Mouse (Mus musculus) hindbrain, embryonic 14.5 days (tissue): ENCODE measurements around the gene Gm21833. TPM values are rescaled to one million over a fixed set of nuclear protein-coding genes. Genes with fewer than 3 reads are reported as not detected.
"Not testable (repeated sequence)": the region's sequence is repeated elsewhere in the genome, so short reads cannot be mapped to it uniquely, and the experiment has no call there.

ENCODE experiments used
- ATAC-seq: fragments of 200-750 bp; cut with Nextera tagmentation; 2 replicates; pipeline ENCODE4 v1.8.0; 2017; ENCODE audit warnings: moderate number of reproducible peaks, mild to moderate bottlenecking, moderate TSS enrichment, moderate library complexity; ENCODE audit not compliant: low FRiP score
- DNase-seq: peaks from one replicate; pipeline ENCODE4 v3.0.0-alpha.2; 2015; ENCODE audit warnings: low spot score
- H3K27ac ChIP-seq: fragments of 300-500 bp; sonication (generic); 2 replicates; pipeline ENCODE4 v1.5.1; 2014; ENCODE audit warnings: mild to moderate bottlenecking, moderate library complexity
- H3K27me3 ChIP-seq: fragments of 300-500 bp; sonication (generic); 2 replicates; pipeline ENCODE4 v1.6.1; 2014; ENCODE audit warnings: mild to moderate bottlenecking, low read length, mixed read lengths; ENCODE audit not compliant: control insufficient read depth, insufficient read depth
- H3K36me3 ChIP-seq: fragments of 300-500 bp; sonication (generic); replicated peaks from 2 replicates; pipeline ENCODE4 v1.6.1; 2014; ENCODE audit not compliant: control insufficient read depth, insufficient read depth
- H3K4me1 ChIP-seq: fragments of 300-500 bp; sonication (generic); replicated peaks from 2 replicates; pipeline ENCODE4 v1.6.1; 2014; ENCODE audit warnings: antibody characterized with exemption, low read length, mixed read lengths; ENCODE audit not compliant: control insufficient read depth, insufficient read depth
- H3K4me2 ChIP-seq: fragments of 300-500 bp; sonication (generic); replicated peaks from 2 replicates; pipeline ENCODE4 v1.6.1; 2014; ENCODE audit warnings: mild to moderate bottlenecking, moderate library complexity
- H3K4me3 ChIP-seq: fragments of 300-500 bp; sonication (generic); replicated peaks from 2 replicates; pipeline ENCODE4 v1.5.1; 2014; ENCODE audit warnings: mild to moderate bottlenecking, low read length
- H3K9ac ChIP-seq: fragments of 300-500 bp; sonication (generic); 2 replicates; pipeline ENCODE4 v1.6.1; 2014
- H3K9me3 ChIP-seq: fragments of 300-500 bp; sonication (generic); 2 replicates; pipeline ENCODE4 v1.6.1; 2016; ENCODE audit warnings: low read length; ENCODE audit not compliant: control insufficient read depth
- WGBS: fragments of 180-500 bp; shearing (Covaris S2); extraction: QIAGEN DNeasy Blood & Tissue Kit; methylation state at CpG from one replicate; pipeline ENCODE4 v1.1.7; 2014; 5-methylcytosine and 5-hydroxymethylcytosine counted together
- polyA plus RNA-seq: library from polyadenylated mRNA; unstranded; fragments of >200 nt; fragmentation: Nextera tagmentation; extraction: Ambion mirVana; gene quantifications from 2 replicates; pipeline ENCODE4 v1.2.1, GENCODE M21; 2014

The Gm21833 gene
- polyA plus RNA-seq = not detected in 2 replicates

- H3K9ac ChIP-seq, H3K4me1 ChIP-seq, H3K4me2 ChIP-seq, DNase-seq, H3K27me3 ChIP-seq, ATAC-seq, H3K9me3 ChIP-seq, H3K36me3 ChIP-seq, H3K4me3 ChIP-seq, H3K27ac ChIP-seq: not testable (repeated sequence)
- 88% methylated on average over 2 of the region's 2 CpGs for WGBS
These were observed at the start of gene Gm21833 for GRCm38 (mm10) chr16:82828082-82828481. TSS of gene Gm21833 (plus strand) at chr16:82828382.

DNA sequence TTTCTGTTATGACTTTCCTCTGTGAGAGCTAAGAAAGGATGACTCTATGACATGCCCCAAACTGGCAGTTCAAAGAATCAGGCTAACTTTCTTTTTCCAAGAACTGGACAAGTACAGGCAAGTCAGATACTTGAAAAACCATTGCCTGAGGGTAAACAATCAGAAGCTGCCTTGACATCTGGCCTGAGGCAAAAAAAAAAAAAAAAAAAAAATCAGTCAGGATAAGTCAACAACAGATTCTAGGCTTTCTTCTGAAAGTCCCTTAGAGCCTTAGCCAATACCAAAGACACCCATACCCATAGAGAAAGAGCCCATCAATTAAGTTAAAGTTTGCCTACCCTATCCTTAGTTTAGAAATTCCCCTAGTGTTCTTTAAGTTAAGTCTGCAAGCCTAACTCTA lies 38.7 kb upstream of the Gm21833 start:
- Histone ChIP-seq H3K9ac (no peak overlapping the region), H3K27ac (no peak overlapping the region), H3K4me2 (no peak overlapping the region), H3K4me3 (no peak overlapping the region), H3K36me3 (no peaks in the 10 kb centered on the region), H3K27me3 (no peaks in the 10 kb centered on the region), H3K4me1 (no peaks in the 10 kb centered on the region), H3K9me3 (no peaks in the 10 kb centered on the region)
- ATAC-seq (no peak), DNase-seq (no peak)

DNA sequence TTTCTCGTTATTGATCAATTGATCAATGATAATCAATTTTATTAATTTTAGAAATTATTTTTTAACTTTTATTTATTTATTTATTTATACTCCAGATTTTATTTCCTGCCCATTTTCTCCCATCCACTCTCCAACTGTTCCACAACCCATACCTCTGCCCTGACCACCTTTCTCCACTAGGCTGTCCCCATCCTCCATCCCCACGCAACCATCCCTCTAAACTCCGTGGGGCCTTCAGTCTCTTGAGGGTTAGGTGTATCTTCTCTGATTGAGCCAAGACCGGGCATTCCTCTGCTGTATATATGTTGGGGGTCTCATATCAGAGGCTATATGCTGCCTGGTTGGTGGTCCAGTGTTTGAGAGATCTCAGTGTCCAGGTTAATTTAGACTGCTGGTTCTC lies 31.7 kb upstream of the Gm21833 start:
- no peaks in the 10 kb centered on the region for H3K27me3 ChIP-seq
- WGBS = 89% methylated on average over 4 of the region's 4 CpGs
- no peak for DNase-seq
- H3K4me3 ChIP-seq = no peak overlapping the region
- ATAC-seq = no peak
- no peaks in the 10 kb centered on the region for H3K4me1 ChIP-seq
- no peaks in the 10 kb centered on the region for H3K9me3 ChIP-seq
- H3K36me3 ChIP-seq = no peaks in the 10 kb centered on the region
- no peak overlapping the region for H3K27ac ChIP-seq
- H3K9ac ChIP-seq = no peak overlapping the region
- no peak overlapping the region for H3K4me2 ChIP-seq

DNA sequence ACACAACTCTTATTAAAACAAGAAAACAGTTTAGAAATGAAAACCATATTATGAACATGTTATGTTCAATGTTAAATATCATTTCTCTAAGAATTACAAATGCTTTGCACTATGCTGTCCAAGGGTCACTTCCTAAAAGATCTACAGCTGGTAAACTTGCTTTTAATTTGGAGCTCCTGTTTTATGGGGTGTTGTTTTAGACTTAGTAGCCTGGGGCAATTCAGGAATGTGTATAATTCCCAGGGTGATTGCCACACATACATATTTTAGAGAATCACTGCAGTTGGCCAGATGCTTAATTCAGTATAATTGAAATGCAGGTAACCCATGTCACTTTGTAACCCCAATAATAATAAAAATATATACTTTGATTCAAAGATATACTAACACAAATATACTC lies 12.9 kb upstream of the Gm21833 start:
- Histone ChIP-seq H3K4me2 (no peak overlapping the region), H3K4me1 (no peaks in the 10 kb centered on the region), H3K4me3 (no peak overlapping the region), H3K9ac (no peak overlapping the region), H3K27ac (no peak overlapping the region), H3K9me3 (no peaks in the 10 kb centered on the region), H3K36me3 (no peaks in the 10 kb centered on the region), H3K27me3 (no peaks in the 10 kb centered on the region)
- no peak for DNase-seq
- no peak for ATAC-seq

DNA sequence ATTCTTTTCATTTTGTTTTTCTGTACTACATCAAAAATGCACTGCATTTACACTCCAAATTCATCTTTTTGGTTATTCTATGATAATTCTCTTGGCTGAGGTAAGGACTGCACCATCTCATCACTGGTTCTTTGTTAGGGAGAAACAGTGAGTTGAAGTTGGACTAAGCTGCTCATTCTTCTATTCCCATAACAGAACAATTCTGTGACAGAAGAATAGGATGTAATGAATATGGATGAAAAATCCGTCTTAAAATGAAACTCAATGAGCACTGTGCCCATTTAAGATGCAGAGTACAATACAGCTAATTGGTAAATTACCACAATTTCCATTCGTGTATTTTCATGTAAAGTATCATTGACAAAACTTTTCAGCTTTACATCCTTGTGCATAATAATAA lies 11.6 kb upstream of the Gm21833 start:
- no peak for ATAC-seq
- DNase-seq = no peak
- Histone ChIP-seq H3K36me3 (no peaks in the 10 kb centered on the region), H3K27ac (no peak overlapping the region), H3K4me3 (no peak overlapping the region), H3K4me1 (no peaks in the 10 kb centered on the region), H3K27me3 (no peaks in the 10 kb centered on the region), H3K4me2 (no peak overlapping the region), H3K9ac (no peak overlapping the region), H3K9me3 (no peaks in the 10 kb centered on the region)
- WGBS = 39% methylated on average over 2 of the region's 2 CpGs

- H3K9ac ChIP-seq = no peak overlapping the region
- ATAC-seq = no peak
- WGBS = 79% methylated on average over 2 of the region's 2 CpGs
- no peaks in the 10 kb centered on the region for H3K27me3 ChIP-seq
- H3K36me3 ChIP-seq = no peaks in the 10 kb centered on the region
- H3K4me3 ChIP-seq = no peak overlapping the region
- no peak for DNase-seq
- no peak overlapping the region for H3K4me2 ChIP-seq
- no peak overlapping the region for H3K27ac ChIP-seq
- no peaks in the 10 kb centered on the region for H3K4me1 ChIP-seq
- H3K9me3 ChIP-seq = no peaks in the 10 kb centered on the region
These were observed 27.6 kb downstream of the Gm21833 start for GRCm38 (mm10) chr16:82855752-82856151.

DNA sequence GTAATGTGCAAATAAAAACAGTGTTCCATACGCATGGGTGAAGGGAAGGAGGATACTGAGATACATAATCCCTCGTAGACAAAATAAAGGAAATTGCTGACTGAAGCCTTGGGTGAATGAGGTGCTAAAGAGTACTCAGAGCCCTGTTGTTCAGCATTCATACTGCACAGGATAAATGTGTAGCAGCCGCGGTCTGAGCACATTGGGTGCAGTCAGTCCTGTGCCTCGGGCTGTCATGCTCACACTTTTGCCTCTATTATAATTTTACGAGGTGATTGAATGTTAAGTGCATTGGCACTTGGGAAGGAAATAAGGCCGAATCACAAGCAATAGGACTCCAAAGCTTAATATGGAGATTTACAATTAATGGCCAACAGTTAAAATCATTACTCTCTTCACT lies 36.4 kb downstream of the Gm21833 start:
- 71% methylated on average over 7 of the region's 7 CpGs for WGBS
- H3K4me2 ChIP-seq = no peak overlapping the region
- DNase-seq (no peak), ATAC-seq (no peak)
- no peaks in the 10 kb centered on the region for H3K36me3 ChIP-seq
- no peaks in the 10 kb centered on the region for H3K9me3 ChIP-seq
- H3K27ac ChIP-seq = no peak overlapping the region
- H3K27me3 ChIP-seq = no peaks in the 10 kb centered on the region
- H3K9ac ChIP-seq = no peak overlapping the region
- no peak overlapping the region for H3K4me3 ChIP-seq
- H3K4me1 ChIP-seq = no peaks in the 10 kb centered on the region
